Mouse (Mus musculus): ENCODE measurements at regions not wholly inside any gene's neighbourhood (a gene's known extent, or its start where the extent isn't known, plus 50 kb on each side); places are given as distances from the start of the nearest gene placed in this dataset.
"Not testable (repeated sequence)": the region's sequence is repeated elsewhere in the genome, so short reads cannot be mapped to it uniquely, and the experiment has no call there.

DNA sequence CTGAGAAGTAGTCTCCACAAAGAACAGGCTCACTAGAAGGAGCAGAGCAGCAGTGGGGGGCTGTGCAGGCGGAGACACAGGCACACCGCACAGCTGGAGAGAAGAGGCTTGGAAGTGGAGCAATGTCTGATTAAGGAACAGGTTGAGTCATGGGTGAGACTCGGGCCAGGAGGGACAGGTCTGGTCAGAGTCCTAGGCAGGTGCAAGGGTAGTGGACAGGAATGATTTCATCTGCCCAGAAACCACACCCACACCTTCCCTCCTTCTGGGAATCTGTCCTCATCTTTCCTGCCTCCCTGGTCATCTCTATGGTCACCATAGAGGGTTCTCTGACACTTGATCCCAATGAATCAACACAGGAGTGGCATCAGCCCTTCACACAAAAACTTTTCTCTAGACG lies 983.8 kb downstream of the 4930447A16Rik start:
- DNase-seq (ENCODE audit: low read depth) = no peak

DNA sequence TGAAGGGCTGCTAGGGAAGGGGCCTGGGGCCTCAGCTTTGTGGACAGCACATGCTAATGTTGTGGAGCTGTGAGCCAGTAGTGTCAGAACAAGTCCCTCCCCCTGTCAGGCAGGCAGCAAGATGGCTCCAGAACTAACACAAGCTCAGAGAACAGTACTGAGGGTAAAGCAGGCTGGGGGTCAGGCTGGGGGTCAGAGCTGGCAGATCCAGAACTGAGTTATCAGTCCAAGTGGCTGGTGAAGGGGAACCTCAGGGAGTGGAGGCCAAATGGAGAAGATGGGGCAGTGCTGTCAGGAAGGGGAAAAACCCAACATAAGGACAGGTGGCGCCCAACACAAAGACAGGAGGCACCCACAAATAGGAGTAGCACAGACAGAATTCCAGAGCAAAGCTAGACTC lies 985.1 kb downstream of the 4930447A16Rik start:
- DNase-seq (ENCODE audit: low read depth) = no peak

DNA sequence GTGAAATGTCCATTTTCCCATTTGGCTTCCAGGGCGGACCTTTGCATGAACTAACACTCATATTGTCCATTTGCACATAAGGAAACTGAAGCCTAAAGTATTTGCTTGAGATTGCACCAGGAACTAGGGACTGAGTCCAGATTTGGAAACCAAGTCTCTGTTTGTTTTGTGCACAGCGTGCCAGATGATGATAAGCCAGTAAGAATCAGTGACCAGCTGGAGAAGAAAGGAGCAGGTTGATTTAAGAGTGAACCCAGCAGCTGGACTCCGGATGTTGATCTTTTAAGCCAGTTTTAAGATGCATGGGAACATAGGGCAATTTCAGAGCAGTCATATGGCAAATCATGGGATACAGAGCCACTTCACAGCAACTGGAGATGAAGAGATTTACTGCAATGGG lies 987.1 kb downstream of the 4930447A16Rik start:
- DNase-seq (ENCODE audit: low read depth) = no peak

DNA sequence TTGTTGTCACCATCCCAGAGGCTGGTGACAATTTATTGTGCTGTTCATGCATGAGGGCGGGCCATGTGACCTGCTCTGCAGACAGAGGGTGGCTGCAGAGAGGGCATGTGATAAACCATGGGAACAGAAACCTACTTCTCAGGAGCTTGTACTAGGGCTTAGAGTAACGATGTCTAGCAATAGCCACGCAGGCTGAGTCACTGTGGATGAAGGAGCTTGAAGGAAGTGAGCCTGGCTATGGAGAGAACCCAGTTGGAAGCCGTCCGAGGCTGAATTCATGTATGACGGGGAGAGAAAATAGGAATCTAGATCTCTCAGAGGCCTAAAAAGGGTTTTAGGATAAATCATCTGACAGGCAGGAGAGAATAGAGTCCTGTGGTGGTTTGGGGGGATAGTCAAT lies 988.0 kb downstream of the 4930447A16Rik start:
- no peak for DNase-seq (ENCODE audit: low read depth)

DNA sequence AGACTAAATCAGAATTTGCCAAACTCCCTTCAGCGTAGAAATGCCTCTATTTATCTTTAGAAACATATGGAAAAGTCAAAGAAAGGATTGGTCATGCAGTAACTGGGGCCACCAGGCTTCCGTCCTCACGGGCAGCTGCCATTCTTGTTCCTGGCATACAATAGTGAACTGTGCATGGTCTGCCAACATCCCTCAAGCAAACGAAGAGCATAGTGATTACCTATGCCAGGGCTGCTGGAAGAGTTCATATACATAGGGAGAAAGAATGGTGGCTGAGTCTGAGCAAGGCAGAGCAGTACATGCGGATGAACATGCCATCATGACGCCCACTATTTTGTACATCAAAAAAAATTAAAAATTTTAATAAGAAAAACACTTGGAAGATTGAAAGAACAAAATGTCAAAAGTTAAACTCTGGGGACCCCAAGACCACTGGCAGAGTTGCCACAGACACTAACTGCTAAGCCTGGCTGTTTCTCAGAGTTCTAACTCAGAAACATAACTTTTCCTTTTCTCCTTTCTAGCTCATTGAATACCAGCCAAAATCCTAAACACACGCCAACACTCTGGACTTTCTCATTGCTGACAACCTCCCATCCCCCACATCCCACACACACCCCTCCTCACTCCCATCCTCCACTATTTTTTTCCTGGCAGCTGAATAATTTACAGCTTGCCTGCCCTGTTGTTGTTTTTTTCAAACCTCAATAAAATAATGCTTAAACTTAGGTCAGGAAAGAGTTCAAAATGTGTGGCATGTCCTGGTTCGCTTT lies 989.1 kb downstream of the 4930447A16Rik start:
- DNase-seq (ENCODE audit: low read depth) = no peak

DNA sequence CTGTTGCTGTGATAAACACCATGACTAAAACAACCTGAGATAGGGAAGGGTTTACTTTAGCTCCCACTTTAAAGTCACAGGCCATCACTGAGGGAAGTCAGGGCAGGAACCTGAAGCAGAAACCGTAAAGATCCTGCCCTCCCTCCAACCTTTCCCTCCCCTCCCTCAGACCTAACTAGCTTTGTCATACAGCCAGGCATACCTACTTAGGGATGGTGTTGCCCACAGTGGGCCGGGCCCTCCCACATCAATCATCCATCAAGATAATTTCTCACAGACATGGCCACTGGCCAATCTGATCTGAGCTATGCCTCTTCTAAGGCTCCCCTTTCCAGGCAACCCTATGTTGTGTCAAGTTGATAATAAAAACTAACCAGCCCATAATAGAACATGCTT lies 989.7 kb downstream of the 4930447A16Rik start:
- DNase-seq (ENCODE audit: low read depth) = no peak

DNA sequence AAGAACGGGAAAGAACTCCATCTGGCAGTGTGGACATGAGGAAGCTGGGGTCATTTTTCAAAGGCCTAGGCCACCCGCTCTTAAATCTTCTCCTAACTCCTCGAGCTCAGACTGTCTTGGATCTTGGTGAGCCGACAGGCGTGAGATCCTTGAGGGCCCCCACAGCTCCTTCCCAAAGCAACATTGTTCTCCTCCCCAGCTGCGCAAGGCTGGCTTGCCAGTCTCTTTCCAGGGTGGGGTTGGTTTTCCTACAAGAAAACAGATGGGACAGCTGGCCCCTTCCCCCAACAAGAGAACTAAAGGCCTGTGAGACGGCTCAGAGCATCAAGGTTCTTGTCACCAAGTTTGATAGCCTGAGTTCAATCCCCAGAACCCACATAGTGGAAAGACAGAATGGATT lies 994.3 kb downstream of the 4930447A16Rik start:
- DNase-seq (ENCODE audit: low read depth) = no peak

DNA sequence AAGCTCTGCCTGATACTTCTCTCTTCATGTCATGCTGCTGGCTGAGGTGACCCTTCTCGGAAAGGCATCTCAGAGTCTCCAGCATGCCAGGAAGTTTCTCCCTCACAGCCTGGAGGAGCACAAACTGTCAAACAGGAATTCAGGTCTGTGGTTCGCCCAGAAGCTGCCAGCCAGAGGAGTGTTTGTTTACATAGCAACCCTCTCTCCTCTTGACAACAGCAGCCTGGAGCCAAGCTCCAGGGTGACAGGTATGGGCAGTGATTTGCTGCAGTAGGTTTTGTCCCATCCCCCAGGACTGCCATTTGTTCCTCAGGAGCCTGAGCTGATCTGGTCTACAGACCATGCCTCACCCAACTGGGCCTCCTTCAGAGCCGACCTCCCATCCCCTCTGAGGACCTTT lies 995.4 kb downstream of the 4930447A16Rik start:
- DNase-seq (ENCODE audit: low read depth) = no peak

DNA sequence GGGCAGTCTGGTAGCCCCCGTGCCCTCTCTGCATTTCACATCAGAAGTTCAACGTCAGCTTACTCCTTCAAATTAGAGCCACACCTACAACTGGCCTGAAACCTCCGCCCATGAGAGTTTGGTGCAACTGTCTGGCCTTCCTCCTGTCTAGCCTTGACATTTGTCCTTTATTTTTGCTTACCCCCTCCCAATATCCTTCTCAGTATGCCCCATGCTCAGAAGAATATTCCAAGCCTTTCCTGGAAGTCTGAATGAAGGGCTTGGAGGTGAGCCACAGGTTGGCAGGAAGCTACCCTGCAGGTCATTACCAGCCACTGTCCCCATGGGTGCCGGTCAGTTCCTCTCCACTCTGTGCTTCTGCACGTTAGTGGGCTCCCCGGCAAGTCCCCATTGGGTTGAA lies 997.4 kb downstream of the 4930447A16Rik start:
- no peak for DNase-seq (ENCODE audit: low read depth)

DNA sequence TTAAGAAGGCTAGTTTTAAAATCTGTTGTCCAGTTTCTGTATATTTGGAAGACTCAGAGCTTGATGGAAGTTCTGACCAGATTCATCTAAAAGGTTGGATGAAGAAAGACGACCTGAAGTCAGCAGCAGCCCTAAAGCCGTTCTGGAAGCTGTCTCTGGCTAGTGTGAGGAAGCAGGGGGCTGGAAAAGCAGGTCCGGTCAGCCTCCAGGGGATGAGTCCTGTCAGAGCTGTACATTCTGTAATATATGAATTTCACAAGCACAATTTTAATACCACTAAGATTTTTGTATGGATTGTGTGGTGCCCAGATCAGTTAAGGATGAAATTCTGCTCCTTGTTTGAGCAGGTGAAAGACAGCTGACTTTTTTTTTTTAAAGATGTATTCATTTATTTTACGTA lies 1000.2 kb downstream of the 4930447A16Rik start:
- DNase-seq (ENCODE audit: low read depth) = no peak

DNA sequence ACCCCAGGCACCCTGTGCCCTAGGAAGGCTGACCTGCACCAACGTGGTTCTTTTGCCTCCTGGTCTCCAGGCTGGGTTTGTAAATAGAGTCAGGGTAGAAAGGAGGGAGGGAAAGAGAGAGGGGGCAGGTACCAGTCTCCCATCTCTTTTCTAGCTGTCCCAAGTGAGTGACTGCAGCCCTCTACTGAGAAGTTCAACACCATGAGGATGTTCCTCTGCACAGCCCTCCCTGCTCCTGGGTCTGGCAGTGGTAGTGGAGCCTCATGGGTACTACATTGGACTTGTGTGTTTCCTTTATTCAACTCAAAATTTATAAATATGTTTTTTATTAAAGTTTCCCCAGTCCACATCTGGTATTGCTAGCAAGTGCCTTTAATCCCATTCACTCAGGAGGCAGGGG lies 1002.6 kb downstream of the 4930447A16Rik start:
- no peak for DNase-seq (ENCODE audit: low read depth)

DNA sequence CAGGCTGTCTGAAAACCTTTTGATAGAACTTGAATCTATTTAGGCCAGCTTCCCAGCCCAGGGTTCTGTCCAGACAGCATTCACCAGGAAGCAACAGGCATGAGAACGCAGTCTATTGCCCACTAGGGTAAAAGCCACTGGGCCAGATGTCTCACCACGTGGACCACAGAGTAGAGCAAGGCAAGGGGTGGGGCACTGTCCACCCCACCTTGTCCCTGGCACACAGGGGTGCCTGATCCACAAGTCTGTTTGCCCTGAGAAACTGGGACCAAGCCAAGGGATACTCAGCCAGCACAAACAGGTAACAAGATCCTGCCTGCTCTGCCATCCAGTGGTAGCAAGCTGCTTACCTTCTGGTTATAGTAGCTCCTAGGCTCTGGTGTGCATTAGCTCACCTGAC lies 1006.3 kb downstream of the 4930447A16Rik start:
- peak; percentile 5 for DNase-seq (ENCODE audit: low read depth)

DNA sequence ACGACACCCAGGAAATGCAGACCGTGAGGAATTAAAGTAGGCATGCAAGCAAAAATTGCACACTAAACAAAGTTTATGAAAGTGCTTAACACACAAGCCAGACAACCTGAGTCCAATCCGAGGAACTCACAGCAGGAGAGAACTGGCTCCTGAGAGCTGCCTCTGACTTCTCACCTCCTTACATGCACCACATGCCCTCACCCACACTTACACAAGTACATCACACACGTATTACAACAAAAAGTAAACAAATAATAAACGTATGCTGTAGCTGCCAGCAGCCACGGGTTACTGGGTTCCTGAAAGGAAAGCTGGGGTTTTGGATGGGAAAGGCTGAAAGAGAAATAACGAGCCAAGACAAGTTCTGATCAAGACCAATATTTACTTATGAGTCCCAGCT lies 1008.0 kb downstream of the 4930447A16Rik start:
- no peak for DNase-seq (ENCODE audit: low read depth)

DNA sequence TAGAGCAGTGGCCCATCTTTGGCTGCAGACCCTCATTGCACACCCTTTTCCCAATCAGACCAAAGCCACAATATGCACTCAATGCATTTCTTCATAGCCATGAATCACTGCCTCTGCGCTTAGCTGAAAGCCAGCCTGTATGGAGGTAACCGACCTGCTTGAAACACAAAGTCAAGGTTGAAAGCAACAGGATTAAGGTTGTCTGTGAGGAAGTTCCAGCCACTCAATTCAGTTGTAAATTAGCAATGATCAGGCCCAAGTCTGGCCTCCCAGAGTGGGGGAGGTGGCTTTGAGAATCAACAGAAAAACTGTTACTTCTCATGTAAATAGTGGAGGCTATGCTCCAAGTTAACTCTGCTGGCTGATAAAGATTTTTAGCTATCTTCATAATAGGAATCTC lies 1008.9 kb downstream of the 4930447A16Rik start:
- not testable (repeated sequence) for DNase-seq (ENCODE audit: low read depth)

Measured in 416B (cell line).